Mouse (Mus musculus): ENCODE measurements around the gene Tob2.

- TF ChIP-seq CTCF (IDR thresholded peaks at IDR 0.05; ENCODE audit: low read depth) (no peak), EP300 (IDR thresholded peaks at IDR 0.05; ENCODE audit: low read depth) (no peak)
These were observed 47.7 kb downstream of the Tob2 start for GRCm38 (mm10) chr15:81810671-81811598.

All from liver, embryonic 14.5 days (tissue).